Mouse (Mus musculus) lung, postnatal 0 days (tissue): Measurements from ENCODE around the gene Tmem117. TPM values are rescaled to one million over a fixed set of nuclear protein-coding genes. Genes with fewer than 3 reads are reported as not detected.

Experiments
- ATAC-seq: fragments of 200-750 bp; cut with Nextera tagmentation; 2 replicates; pipeline ENCODE4 v1.8.0; 2017; ENCODE audit warnings: moderate library complexity
- DNase-seq: peaks from one replicate; pipeline ENCODE4 v3.0.0-alpha.2; 2016; ENCODE audit warnings: low spot score
- H3K27ac ChIP-seq: fragments of 300-500 bp; sonication (generic); 2 replicates; pipeline ENCODE4 v1.5.1; 2014; ENCODE audit warnings: antibody characterized with exemption, mild to moderate bottlenecking, low read length, mixed read lengths
- H3K27me3 ChIP-seq: fragments of 300-500 bp; sonication (generic); replicated peaks from 2 replicates; pipeline ENCODE4 v1.6.1; 2014; ENCODE audit warnings: low read length, mixed read lengths; ENCODE audit not compliant: insufficient read depth
- H3K36me3 ChIP-seq: fragments of 300-500 bp; sonication (generic); 2 replicates; pipeline ENCODE4 v1.6.1; 2014; ENCODE audit warnings: low read length, mixed read lengths; ENCODE audit not compliant: insufficient read depth
- H3K4me1 ChIP-seq: fragments of 300-500 bp; sonication (generic); 2 replicates; pipeline ENCODE4 v1.6.1; 2014; ENCODE audit warnings: antibody characterized with exemption, low read depth, low read length, mixed read lengths; ENCODE audit not compliant: insufficient read depth
- H3K4me2 ChIP-seq: fragments of 300-500 bp; sonication (generic); replicated peaks from 2 replicates; pipeline ENCODE4 v1.6.1; 2014; ENCODE audit warnings: low read depth, mild to moderate bottlenecking, low read length, moderate library complexity, mixed read lengths
- H3K4me3 ChIP-seq: fragments of 300-500 bp; sonication (generic); 2 replicates; pipeline ENCODE4 v1.5.1; 2014; ENCODE audit warnings: low read depth, low read length
- H3K9ac ChIP-seq: fragments of 300-500 bp; sonication (generic); replicated peaks from 2 replicates; pipeline ENCODE4 v1.6.1; 2014; ENCODE audit warnings: low read depth, mild to moderate bottlenecking
- H3K9me3 ChIP-seq: fragments of 300-500 bp; sonication (generic); 2 replicates; pipeline ENCODE4 v1.6.1; 2016; ENCODE audit warnings: low read length, mixed read lengths
- CTCF ChIP-seq: IDR thresholded peaks from 2 replicates; pipeline ENCODE4 v1.5.1; 2016; ENCODE audit warnings: antibody characterized with exemption, mild to moderate bottlenecking
- EP300 ChIP-seq: IDR thresholded peaks from 2 replicates; pipeline ENCODE4 v1.6.1; 2016; ENCODE audit warnings: antibody characterized with exemption, mild to moderate bottlenecking, control low read depth
- WGBS: fragments of 180-500 bp; shearing (Covaris S2); extraction: QIAGEN DNeasy Blood & Tissue Kit; methylation state at CpG from one replicate; pipeline ENCODE4 v1.1.7; 2014; 5-methylcytosine and 5-hydroxymethylcytosine counted together
- polyA plus RNA-seq: library from polyadenylated mRNA; unstranded; fragments of >200 nt; fragmentation: Nextera tagmentation; extraction: Ambion mirVana; gene quantifications from 2 replicates; pipeline ENCODE4 v1.2.1, GENCODE M21; 2015

The Tmem117 gene
- polyA plus RNA-seq, 1 experiment from 2014 or later = 3.3 TPM

DNA sequence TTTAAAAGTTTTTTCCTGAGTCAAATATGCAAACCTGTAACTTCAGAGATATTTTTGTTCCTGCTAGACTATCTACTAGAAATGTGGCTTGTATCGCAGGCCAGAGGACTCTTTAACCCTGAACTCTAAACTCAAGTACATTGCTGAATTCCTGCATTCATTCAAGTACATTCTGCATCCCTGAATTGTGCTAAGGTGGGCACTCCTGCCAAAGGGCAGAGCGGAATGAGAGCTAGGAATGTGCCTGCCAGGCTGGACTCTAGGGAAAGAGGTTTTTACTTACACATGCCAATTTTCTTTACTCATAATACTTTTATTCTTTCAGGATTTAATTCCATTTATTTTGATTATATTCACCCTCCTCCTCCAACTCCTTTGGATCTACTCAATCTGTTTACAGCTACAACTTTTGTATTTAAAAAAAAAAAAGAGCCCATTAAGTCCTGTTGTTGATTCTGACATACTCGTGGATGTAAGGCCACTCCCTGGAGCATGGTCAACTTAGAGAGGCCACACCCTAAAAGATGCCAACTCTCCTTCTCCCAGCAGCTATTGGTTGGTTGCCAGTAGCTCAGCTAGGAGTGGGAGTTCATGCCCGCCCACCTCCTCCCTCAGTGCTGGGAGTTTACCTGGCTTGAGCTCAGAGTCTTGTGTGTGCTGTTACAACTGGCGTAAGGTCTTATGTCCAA is 60.3 kb downstream of the Tmem117 start:
- Histone ChIP-seq H3K4me1 (no peaks in the 10 kb centered on the region), H3K27ac (peak overlapping the region; percentile 7; the same call in 1 of the 2 replicates), H3K4me3 (no peak overlapping the region), H3K9me3 (no peaks in the 10 kb centered on the region), H3K4me2 (peak overlapping the region; percentile 2; the same call in 1 of the 2 replicates), H3K27me3 (no peaks in the 10 kb centered on the region), H3K36me3 (no peaks in the 10 kb centered on the region), H3K9ac (no peak overlapping the region)
- DNase-seq = peak; percentile 63
- ATAC-seq = peak; percentile 94
- no peak for TF ChIP-seq CTCF
- peak; percentile 71 for TF ChIP-seq EP300
- 53% methylated on average over 5 of the region's 5 CpGs for WGBS

DNA sequence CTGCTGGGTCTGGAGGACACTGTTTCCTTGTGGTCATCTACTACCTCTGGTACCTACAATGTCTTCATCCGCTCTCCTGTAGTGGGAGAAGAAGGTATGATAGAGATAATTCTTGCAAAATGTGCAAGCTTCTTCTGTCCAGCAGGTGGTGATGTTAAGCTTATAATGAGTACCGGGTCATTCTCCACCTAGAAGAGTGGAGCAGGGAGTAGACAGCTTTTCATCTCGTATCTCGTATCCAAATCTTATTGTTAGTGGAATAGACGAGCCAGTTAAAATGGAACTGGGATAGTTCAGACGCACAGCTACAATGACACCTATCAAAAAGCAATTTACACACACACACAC is 60.8 kb downstream of the Tmem117 start:
- 34% methylated on average over 6 of the region's 6 CpGs for WGBS
- Histone ChIP-seq H3K9me3 (no peaks in the 10 kb centered on the region), H3K4me3 (no peak overlapping the region), H3K9ac (no peak overlapping the region), H3K4me2 (peak overlapping the region; percentile 2; the same call in 1 of the 2 replicates), H3K4me1 (no peaks in the 10 kb centered on the region), H3K27me3 (no peaks in the 10 kb centered on the region), H3K36me3 (no peaks in the 10 kb centered on the region), H3K27ac (peak overlapping the region; percentile 7; the same call in 1 of the 2 replicates)
- ATAC-seq (peak; percentile 60), DNase-seq (peak; percentile 44)
- peak; percentile 60 for TF ChIP-seq CTCF
- no peak for TF ChIP-seq EP300

DNA sequence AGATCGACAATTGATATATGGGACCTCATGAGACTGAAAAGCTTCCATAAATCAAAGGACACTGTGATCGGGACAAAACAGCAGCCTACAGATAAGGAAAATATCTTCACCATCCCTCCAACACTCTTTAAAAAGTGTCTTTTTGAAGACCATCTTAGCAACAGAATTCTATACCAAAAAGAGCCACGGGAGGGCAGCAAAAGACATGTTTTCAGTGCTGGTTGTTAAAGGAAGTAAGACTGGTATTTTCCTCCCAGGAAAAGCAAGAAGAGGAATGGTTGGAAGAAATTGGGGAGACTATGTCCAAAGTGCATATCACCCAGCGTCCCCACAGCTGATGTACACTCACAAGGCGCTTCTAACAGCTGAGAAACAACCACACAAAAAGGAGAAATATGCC is 93.7 kb downstream of the Tmem117 start:
- H3K9ac ChIP-seq = no peak overlapping the region
- no peak overlapping the region for H3K4me2 ChIP-seq
- no peaks in the 10 kb centered on the region for H3K9me3 ChIP-seq
- no peak overlapping the region for H3K27ac ChIP-seq
- WGBS = 17% methylated on average over 5 of the region's 5 CpGs
- H3K4me1 ChIP-seq = no peaks in the 10 kb centered on the region
- no peak for ATAC-seq
- no peaks in the 10 kb centered on the region for H3K27me3 ChIP-seq
- peak; percentile 40 for DNase-seq
- peak; percentile 66 for TF ChIP-seq CTCF
- no peak for TF ChIP-seq EP300
- no peak overlapping the region for H3K4me3 ChIP-seq
- no peaks in the 10 kb centered on the region for H3K36me3 ChIP-seq

DNA sequence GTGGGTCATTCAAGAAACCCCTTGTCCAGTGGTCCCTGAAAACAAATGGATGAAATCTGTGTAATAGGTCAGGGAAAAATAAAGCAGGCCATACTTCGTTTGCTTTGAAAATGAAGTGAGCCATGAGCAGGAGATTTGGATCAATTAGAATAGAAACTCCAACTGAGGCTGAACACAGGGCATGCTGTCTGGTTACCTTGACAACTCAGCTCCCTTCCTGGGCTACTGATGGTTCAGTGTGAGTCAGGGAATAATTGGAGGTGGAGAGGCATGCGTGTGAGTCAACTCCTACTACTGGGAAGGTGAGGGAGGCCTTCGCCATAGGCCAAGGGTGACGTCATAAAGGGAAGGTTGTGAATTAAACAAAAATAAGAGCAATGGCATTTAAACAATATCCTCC is 103.1 kb downstream of the Tmem117 start:
- H3K9me3 ChIP-seq = no peaks in the 10 kb centered on the region
- no peak overlapping the region for H3K4me3 ChIP-seq
- DNase-seq = no peak
- H3K36me3 ChIP-seq = no peaks in the 10 kb centered on the region
- H3K4me2 ChIP-seq = no peak overlapping the region
- WGBS = 74% methylated on average over 4 of the region's 4 CpGs
- no peaks in the 10 kb centered on the region for H3K27me3 ChIP-seq
- TF ChIP-seq EP300 (no peak), CTCF (no peak)
- no peak overlapping the region for H3K27ac ChIP-seq
- no peak overlapping the region for H3K9ac ChIP-seq
- ATAC-seq = no peak
- H3K4me1 ChIP-seq = no peaks in the 10 kb centered on the region

DNA sequence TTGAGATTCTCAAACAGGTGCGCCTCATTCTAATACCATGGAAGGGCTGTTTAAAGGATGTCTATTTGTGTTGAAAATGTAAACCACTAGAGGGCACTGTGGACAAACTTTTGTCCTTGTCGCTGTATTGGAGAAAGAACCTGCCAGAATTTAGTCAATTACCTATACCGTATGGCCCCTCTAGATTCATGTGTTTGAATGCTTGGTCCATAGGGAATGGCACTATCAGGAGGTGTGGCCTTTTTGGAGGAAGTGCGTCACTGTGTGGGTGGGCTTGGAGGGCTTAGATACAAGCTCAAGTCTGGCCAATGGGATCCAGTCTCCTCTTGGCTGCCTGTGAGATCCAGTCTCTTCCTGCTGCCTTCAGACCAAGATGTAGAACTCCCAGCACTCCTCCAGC is 140.2 kb downstream of the Tmem117 start:
- DNase-seq = peak; percentile 60
- WGBS = 17% methylated on average over 4 of the region's 4 CpGs
- H3K4me2 ChIP-seq = no peak overlapping the region
- ATAC-seq = no peak
- TF ChIP-seq EP300 = no peak
- peak; percentile 67 for TF ChIP-seq CTCF
- H3K27ac ChIP-seq = no peak overlapping the region
- no peaks in the 10 kb centered on the region for H3K36me3 ChIP-seq
- no peak overlapping the region for H3K9ac ChIP-seq
- H3K4me3 ChIP-seq = no peak overlapping the region
- no peaks in the 10 kb centered on the region for H3K4me1 ChIP-seq
- no peaks in the 10 kb centered on the region for H3K27me3 ChIP-seq
- no peaks in the 10 kb centered on the region for H3K9me3 ChIP-seq

DNA sequence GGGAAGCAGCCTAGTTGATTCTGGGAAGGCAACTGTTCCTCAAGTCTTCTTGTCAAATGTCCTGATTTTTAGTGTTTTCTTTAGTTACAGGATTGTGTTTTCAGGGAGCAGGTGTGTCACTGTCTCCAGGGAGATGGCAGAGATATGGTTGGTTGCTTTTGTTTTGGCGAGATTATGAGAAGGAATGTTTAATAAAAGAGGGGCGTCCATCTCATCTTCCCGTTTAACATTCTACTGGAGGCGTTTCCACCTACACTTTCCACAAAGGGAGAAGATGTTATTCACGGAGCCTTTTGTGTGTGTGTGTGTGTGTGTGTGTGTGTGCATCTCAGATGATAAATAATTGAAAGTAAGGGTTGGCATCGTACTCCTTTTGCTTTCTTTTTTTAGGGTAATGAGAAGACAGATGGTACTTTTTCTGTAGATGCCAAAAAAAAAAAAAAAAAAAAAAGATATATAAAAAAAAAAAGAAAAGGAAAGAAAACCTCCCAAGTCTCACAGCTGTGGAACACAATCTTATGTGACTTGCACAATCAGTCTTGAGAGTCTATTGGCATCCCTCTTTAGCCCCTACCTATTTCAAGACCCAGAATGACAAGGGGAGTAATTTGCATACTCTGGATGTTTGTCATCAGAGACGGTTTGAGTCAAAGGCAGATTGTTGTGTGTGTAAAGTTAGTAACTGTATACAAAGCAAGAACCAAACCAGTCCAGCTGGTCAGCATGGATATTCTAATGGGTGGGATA is 142.0 kb downstream of the Tmem117 start:
- H3K27ac ChIP-seq = no peak overlapping the region
- TF ChIP-seq CTCF (no peak), EP300 (no peak)
- H3K27me3 ChIP-seq = no peaks in the 10 kb centered on the region
- no peak overlapping the region for H3K4me3 ChIP-seq
- no peak overlapping the region for H3K4me2 ChIP-seq
- no peaks in the 10 kb centered on the region for H3K36me3 ChIP-seq
- H3K4me1 ChIP-seq = no peaks in the 10 kb centered on the region
- no peak for DNase-seq
- WGBS = 79% methylated on average over 7 of the region's 7 CpGs
- no peaks in the 10 kb centered on the region for H3K9me3 ChIP-seq
- no peak overlapping the region for H3K9ac ChIP-seq
- no peak for ATAC-seq
